Mouse (Mus musculus): Measurements from ENCODE around the gene Irf1.

DNA sequence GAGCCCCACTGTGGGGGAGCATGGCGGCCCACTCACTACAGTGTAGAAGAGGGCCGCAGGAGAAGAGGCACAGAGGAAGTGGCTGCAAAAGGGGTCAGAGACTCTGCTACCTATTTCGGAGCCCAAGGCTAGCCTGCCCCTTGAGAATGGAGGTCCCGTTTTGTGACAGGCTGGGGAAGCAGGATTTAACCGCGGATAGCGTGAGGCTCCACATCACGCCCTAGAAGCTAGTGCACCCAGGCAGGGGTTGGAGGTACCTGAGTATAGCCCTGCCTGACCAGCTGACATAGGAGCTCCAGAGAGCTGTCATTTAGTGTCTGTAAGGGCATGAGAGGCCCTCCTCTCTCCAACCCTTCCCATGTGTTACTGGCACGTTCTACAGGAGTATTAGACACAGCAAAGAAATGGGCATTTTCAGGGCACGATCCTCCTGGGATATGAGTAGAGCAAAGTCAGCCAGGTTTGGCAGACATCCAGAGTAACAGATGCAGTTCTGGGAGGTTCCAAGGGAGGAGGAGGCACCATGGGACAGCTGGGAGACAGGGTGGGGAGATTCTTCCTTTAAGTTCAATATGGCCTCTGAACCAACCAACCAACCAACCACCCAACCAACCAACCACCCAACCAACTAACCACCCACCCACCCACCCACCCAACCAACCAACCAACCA lies 28.4 kb downstream of the Irf1 start:
- TF ChIP-seq CTCF (IDR thresholded peaks at IDR 0.05; ENCODE audit: extremely low read depth, insufficient read depth, insufficient read length, insufficient replicate concordance): no peak
- no peak for TF ChIP-seq POLR2A (IDR thresholded peaks at IDR 0.05; ENCODE audit: low read depth, low read length)

Data from spleen, adult 2 months (tissue).